Mouse (Mus musculus): ENCODE data around the gene Ltbp1.
A peak's percentile ranks its signal among the peaks of the same experiment; 100 is the strongest.

Gene Ltbp1

DNA sequence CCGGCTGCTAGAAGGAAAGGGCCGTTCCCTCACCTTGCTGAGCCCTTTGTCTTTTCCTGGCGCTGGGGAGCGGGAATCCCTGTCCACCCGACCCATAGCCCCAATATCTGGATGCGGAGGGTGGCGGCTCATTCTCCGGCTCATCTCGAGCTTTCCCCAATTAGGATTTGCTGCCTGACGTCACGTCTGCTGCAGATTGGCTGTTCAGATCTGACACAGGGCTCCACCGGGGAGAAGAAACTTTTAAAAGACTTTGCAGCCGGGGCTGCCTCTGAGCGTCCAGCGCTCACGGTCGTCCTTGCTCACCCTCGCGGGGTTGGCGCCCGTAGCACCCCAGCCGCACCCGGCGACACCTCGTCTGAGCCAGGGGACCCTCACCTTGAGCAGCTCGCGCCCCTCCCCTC, at the start of gene Ltbp1:
TSS of gene Ltbp1 (plus strand) at position 288 of the 404 bp plus-strand sequence.
- peak in 1 of 2 experiments; percentile 1 for DNase-seq

DNA sequence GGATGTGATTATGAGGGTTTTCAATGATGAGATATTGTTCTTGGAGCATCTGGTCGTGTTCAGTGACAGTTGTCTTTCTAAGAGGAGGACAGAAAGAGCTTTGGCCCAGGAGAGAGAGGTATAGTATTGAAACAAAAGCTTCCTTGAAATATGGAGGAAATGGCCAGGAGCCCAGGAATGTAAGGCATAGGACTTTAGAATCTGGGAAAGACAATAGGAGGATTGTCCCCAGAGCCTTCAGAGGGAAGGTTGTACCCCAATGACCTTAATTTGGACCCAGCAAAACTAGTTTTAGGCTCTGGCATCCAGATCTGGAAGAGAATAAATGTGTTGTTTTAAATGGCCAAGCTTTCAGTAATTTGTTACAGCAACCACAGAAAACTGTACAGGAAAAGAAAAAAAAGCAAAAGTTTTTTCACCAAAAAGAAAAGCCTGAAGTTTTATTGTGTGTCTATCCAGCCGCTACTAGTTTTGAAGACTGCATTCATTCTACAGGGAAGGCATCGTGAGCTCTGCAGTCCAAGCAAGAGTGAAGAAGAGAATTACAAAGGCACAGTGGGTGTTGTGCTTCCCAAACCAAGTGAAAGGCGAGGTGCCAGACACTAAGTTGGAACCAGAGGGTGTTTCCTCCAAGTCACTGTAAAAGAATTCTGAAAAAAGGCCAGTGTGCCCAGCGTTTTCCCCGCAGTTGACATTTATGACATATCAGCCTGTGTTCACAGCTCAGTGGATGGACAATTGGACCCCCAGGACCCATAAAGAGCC, 45.7 kb upstream of the Ltbp1 start:
- no peak for DNase-seq

- DNase-seq, result no peak
Observed at GRCm38 (mm10) chr17:74963222-74963621, 42.1 kb upstream of the Ltbp1 start.

- DNase-seq, result no peak
Observed at GRCm38 (mm10) chr17:74963861-74964260, 41.5 kb upstream of the Ltbp1 start.

GRCm38 (mm10) chr17:74967298-74967848, 38.0 kb upstream of the Ltbp1 start:
- DNase-seq, result no peak

- no peak for DNase-seq
Observed at GRCm38 (mm10) chr17:74968152-74968712, 37.1 kb upstream of the Ltbp1 start.

- DNase-seq, result no peak
Observed at GRCm38 (mm10) chr17:74968738-74969271, 36.6 kb upstream of the Ltbp1 start.

GRCm38 (mm10) chr17:74975192-74975591, 30.2 kb upstream of the Ltbp1 start:
- no peak for DNase-seq

DNA sequence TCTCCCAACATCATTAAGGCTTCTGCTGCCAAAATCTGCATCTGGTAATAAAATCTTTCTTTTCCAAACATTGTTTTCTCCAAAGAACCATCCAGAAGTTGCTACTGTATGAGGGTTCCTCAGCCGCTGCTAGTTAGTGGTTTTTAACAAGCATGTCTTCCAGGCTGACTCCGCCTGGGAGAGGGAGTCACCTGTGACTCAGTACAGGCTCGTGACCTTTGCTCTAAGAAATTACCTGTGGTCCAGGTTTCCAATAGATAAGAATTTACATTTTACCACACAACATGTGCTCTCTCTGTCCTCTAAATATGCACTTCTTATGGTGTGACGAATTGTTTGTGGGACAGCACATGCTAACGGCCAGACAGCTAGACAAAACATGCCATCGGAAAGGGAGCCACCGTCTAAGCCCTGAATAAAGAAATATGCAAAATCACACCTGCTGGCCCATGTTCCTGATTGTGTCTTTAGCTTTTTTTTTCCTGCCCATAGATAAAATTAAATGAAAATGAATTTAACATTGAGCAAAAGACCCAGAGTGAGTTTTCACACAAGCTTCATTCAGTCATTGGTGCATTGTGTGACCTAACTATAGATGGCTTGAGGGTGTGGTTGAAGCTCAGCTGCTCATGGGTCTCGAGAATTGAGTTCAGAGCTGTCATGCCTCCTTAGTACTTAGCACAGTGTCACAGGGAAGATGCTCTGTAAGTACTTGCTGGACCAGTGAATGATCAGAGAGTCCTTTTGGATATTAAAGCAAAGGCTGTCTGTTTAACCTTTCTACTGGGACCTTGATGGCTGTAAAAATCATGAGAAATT, 29.0 kb upstream of the Ltbp1 start:
- no peak for DNase-seq

DNA sequence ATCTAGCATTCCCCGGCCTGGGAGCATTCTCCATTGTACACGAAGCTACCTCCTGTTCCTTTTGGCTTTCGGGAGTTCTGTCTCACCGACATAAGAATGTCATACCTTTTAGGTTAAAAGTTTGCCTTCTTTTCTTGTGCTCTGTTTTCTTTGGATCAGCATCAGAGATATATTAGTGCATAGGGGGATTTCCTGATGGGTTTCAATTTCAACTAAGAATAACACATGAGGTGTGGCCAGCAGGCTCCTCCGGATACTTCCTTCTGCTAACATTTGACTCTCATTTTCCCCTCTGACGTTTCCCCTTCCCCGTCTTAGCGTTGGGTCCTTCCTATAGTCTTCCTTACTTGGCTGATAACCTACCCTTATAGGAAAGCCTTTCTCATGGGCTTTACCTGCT, 25.6 kb upstream of the Ltbp1 start:
- DNase-seq, result no peak

- DNase-seq, result no peak
Observed at GRCm38 (mm10) chr17:74981703-74982102, 23.7 kb upstream of the Ltbp1 start.

DNA sequence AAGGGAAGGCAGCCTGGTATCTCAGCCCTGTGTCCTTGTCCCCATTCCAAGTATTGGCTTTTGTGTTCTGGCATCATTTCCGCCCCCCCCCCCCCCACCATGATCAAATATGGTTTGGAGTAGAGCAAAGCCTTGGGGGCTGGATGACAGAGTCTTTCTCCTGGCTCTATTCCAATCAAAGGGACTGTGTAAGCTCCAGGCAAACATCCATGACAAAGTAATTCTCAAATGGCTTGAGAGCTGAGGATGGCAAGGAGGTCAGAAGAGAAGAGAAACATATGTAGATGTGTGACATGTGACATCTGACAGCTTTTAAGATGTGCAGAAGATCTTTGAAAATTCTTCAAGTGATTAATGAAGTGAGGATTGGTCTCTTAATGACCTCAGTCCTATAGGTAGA, 22.5 kb upstream of the Ltbp1 start:
- DNase-seq, result no peak

GRCm38 (mm10) chr17:74984071-74984470, 21.3 kb upstream of the Ltbp1 start:
- DNase-seq, result no peak

DNA sequence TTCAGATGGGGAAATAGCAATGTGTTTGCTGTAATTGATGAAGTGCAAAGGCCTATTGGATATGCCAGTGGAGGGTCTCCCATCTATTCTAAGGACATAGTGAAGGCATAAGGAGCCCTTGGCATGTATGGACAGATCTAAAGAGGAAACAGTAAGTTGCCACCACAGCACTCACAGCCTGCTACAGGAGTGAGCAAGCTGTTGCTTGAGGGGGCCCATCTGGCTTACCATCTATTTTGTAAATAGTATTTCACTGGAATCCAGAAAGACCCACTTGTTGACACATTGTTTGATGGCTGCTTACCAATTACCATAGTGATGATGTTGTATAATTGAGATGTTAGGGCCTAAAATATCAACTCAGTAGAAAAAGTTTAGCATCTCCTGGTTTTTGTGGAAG, 20.7 kb upstream of the Ltbp1 start:
- no peak for DNase-seq

DNA sequence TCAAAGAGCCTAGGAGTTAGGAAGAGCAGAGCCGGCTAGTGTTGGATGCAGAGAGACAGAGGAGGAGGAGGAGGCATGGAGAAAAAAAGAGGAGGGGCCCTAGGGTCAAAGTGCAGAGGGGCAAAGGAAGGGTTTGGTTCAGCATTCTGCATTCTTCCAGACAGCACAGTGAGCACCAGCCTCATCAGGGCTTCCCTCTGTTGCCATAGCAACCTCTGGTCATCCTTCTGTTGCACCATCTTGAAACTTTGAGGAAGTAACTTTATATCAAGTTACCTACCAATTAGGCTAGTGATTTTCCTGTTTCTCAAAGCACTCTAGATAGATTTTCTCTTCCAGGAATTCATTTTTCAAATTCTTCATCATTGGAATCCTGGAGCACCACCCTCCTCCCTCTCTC, 18.3 kb upstream of the Ltbp1 start:
- no peak for DNase-seq

DNA sequence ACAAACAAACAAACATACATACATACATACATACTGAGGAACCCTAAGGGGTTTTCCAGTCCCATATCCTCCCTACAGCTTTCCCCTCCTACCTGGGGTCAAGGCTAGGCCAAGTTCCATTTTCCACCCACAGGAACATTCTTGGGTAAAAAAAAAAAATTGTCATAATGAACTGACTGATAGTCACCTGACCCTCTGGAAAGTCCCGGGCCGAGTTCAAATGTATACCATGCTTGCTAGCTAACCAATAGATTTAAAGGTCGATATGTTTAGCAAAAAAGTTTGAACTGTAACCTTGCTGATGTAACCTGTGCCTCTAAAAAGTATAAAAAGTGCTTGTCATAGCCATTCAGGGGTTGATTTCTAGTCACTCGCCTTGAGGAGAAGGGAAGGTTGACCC, 15.7 kb upstream of the Ltbp1 start:
- no peak for DNase-seq

DNA sequence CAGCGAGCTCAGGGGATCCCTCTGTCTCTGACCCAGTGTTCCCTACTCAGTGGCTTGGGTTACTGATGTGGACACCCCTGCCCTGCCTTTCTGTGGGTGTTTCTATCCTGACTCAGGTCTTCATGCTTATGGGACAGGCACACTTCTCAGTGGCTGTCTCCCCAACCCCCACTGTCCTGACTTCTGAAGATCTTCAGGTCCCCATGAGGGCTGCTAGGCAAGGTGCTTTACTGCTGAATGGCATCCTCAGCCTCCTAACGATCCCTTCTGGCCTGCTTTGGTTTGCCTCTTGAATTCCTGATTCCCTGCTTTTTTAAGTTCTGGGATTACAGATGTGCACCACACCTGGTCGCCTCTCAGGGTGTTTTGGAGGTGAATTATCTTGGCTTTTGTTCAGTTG, 14.8 kb upstream of the Ltbp1 start:
- DNase-seq, result no peak

GRCm38 (mm10) chr17:74993726-74994581, 11.4 kb upstream of the Ltbp1 start:
- no peak for DNase-seq

DNA sequence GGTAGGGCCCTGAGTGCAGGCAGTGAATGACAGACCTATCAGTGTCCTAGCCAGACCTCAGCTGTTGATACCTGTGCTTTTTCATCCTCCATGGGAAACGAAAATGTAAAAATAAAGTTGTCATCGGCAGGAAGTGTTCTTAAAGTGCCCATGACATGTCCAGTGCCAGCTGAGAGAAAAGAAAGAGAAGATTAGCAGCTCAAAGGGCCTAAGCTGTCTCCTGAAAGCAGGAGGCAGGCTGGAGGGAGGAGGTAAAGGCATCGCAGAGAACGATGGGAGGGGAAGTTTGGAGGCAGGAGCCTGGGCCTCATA, 10.8 kb upstream of the Ltbp1 start:
- DNase-seq, result no peak

DNA sequence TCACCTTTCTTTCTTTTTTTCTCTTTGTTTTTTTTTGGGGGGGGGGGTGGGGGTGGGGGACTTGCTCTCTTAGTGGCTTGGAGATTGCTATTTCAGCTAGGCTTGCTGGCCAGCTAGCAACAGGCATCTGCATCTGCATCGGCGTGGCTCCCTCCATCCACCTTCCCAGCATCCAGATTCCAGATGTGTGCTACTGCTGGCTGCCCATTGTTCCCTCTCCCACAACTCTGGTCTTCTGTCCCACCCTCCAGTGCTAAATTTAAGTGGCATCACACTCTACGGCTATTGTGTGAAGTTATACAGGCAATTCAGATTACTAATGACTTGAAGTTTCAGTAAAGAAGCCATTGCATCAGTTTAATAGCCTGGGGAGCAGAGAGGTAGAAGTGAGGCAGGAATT, 10.1 kb upstream of the Ltbp1 start:
- DNase-seq, result no peak

- no peak for DNase-seq
Observed at GRCm38 (mm10) chr17:75000066-75000465, 5.3 kb upstream of the Ltbp1 start.

GRCm38 (mm10) chr17:75004820-75005219, 548 bp upstream of the Ltbp1 start:
- peak; percentile 11 to 60 for DNase-seq
